Mouse (Mus musculus) heart, adult 2 months (tissue): Measurements from ENCODE around the gene Dgke.

Experiments used
- CTCF ChIP-seq: fragments of 200-600 bp; IDR thresholded peaks from 2 replicates; pipeline ENCODE4 v1.8.1; 2022; ENCODE audit warnings: antibody characterized with exemption, mild to moderate bottlenecking, moderate library complexity
- EP300 ChIP-seq: fragments of 200-500 bp; IDR thresholded peaks from 2 replicates; pipeline ENCODE4 v1.6.1; 2011; ENCODE audit warnings: low read depth, low read length, control low read depth; ENCODE audit not compliant: insufficient read depth
- POLR2A ChIP-seq: fragments of 200-500 bp; IDR thresholded peaks from 2 replicates; pipeline ENCODE4 v1.6.1; 2011; ENCODE audit warnings: mild to moderate bottlenecking, low read depth, low read length, control low read depth; ENCODE audit not compliant: insufficient read depth

DNA sequence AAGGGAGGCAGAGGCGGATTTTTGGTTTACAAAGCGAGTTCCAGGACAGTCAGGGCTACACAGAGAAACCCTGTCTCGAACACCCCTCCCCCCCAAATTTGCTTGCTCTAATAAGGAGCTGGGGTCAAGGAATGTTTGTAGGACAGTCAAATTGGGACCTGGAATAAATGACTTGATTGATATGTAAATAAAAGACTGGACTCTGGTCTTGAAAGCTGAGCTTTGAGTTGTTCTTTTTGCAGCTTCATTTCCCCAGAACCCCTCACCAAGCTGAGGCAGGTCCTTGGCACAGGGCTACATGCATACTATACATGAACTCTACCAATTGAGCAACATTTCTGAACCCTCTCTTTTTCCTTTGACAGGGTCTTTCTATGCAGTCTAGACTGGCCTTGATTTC, 20.6 kb downstream of the Dgke start:
- TF ChIP-seq CTCF (no peak), POLR2A (no peak), EP300 (no peak)
